Mouse (Mus musculus) layer of hippocampus, adult 11-12 months (tissue): Measurements from ENCODE around the gene Rcbtb2.
"Not testable (repeated sequence)": the region's sequence is repeated elsewhere in the genome, so short reads cannot be mapped to it uniquely, and the experiment has no call there.

Experiments used
- DNase-seq: peaks from one replicate; pipeline ENCODE4 v3.0.0; 2022; ENCODE audit warnings: low spot score

Gene Rcbtb2

GRCm38 (mm10) chr14:73122923-73123278, at the start of gene Rcbtb2:
Gene Rcbtb2, plus strand, starts transcription at chr14:73123037.
- no peak for DNase-seq

DNA sequence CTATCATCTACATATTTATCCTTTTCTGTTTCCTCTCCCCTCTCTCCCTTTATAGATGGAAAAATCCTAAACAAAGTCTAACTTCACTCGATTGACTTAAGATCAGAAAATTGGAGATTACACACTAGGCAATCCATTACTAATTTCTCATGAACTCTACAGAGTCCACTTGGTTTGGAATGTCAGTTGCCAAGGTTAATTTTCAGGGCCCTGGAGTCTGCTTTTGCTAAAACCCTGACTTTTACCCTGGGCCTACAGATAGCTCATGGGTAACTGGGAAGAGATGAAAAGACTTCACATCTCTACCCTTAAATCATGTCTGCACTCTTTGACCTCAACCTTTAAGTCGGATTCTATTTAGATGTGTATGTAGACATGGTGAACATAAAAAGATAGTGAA, 39.3 kb upstream of the Rcbtb2 start:
- DNase-seq = no peak

GRCm38 (mm10) chr14:73086425-73086824, 36.4 kb upstream of the Rcbtb2 start:
- no peak for DNase-seq

- DNase-seq = no peak
These were observed 35.6 kb upstream of the Rcbtb2 start for GRCm38 (mm10) chr14:73087247-73087646.

DNA sequence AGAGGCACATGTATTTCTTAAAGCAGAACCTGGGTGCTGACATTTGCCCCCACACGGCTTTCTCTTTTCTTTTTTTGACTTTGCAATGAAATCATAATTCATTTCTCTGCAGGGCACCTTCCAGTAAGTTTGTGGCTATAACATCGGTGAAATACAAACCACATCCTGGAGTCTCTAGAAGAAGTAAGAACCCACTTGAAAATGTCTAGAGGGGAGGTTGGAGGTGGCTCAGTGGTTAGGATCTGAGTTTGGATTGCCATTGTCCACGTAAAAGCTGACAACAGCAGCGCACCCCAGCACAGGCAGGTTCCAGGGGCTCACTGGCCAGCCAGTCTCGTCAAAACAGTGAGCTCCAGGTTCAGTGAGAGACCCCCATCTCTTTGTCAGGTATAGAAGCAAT, 35.1 kb upstream of the Rcbtb2 start:
- no peak for DNase-seq

GRCm38 (mm10) chr14:73088224-73088623, 34.6 kb upstream of the Rcbtb2 start:
- DNase-seq = no peak

- no peak for DNase-seq
These were observed 30.0 kb upstream of the Rcbtb2 start for GRCm38 (mm10) chr14:73092871-73093270.

GRCm38 (mm10) chr14:73094802-73095550, 27.9 kb upstream of the Rcbtb2 start:
- DNase-seq = no peak

DNA sequence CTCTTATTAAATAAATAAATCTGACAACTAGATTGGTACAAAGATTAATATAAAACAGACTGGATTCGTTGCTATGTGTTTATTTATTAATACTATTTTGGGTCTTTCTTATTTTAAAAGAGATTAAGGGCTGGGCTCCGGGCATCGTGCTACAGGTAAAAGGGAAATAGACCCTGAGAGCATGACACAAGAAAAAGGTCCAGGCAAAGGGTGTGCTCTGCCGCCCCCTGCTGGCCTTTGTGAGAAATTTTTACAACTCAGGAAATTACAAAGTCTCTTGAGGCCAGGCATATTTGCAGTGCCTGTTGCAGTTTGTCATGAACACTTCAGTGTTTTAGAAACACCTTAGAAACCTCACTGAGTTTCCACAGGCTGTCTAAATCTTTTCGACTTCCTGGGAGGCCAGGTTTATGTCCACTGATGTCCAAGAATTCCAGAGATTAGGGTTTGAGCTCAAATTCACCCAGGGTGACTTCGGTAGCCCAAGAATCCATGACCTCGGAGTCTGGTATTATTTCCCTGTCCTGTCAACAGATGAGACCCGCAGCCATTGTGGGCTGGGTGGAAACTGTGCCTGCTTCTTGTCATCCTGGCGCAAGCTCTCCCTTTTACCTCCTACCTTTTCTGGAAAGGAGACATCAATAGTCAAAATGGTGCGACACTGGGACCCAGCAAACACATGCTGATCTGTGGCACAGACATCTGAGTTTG, 24.0 kb upstream of the Rcbtb2 start:
- DNase-seq = no peak

DNA sequence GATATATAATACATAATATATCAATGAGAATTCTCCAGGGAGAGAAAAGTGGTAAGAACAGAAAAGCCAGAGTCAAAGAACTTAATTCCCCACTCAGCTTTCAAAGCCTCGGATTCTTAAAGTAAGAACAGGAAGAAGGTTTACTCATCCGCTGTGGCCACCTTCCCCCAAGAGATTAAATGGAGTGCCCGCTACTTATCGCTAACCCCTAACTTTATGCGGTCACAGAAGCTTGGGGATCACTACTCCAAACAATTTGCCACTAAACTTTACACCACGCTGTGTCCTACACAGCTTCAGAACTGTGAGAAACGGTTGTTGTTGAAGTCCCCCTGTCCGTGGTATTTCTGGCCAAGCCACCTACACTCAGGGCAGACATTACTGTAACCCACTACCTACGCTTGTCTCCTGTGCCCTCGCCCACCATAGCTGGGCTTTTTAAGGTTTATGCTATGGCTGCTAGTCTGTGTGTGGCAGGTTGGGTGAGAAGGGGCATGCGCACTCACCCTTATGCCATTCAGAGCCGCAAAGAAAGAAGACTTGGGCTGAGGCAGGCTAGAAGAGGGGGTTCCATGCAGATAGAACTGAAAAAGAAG, 20.5 kb upstream of the Rcbtb2 start:
- DNase-seq = no peak

DNA sequence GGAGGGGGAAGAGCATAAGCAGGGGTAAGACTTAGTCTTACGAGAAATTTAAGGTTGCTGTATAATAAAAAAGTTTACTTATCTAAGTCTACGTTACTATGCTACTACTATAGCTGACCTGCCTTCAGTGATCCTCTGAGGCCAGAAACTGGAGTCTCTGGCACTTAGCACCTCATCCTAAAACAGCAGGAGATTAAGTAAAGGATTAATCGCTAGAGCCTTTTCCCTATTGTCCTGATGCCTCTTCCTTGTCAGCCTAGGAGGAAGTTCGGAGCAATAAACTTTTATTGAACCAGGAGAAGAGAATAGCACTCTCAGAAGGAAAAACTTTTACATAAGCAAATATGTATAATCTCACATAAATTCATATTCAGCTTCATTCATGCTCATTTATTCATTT, 19.9 kb upstream of the Rcbtb2 start:
- DNase-seq = not testable (repeated sequence)

- no peak for DNase-seq
These were observed 17.9 kb upstream of the Rcbtb2 start for GRCm38 (mm10) chr14:73104913-73105312.

GRCm38 (mm10) chr14:73105407-73106185, 17.2 kb upstream of the Rcbtb2 start:
- no peak for DNase-seq

- no peak for DNase-seq
These were observed 16.6 kb upstream of the Rcbtb2 start for GRCm38 (mm10) chr14:73106234-73106711.

GRCm38 (mm10) chr14:73106957-73107356, 15.9 kb upstream of the Rcbtb2 start:
- no peak for DNase-seq

DNA sequence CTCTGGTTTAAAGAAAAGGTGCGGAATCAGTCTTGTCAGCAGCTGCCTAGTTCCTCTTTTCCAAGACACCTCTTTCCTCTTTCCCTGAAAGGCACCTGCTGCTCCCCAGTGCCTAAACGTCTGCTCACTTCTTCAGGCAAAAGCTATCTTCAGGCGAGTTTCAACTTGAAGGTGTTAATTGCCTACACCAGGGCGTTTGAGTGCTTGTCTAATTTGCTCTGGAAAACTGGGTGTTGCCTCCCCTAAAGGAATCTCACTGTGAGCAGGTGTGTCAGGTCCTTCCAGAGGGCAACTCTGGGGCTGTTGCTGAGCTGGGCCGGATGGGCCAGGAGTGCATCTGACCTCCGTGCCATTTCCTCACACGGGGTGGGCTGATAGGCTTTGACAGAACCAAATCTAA, 15.5 kb upstream of the Rcbtb2 start:
- no peak for DNase-seq

GRCm38 (mm10) chr14:73107952-73108351, 14.9 kb upstream of the Rcbtb2 start:
- no peak for DNase-seq

GRCm38 (mm10) chr14:73110682-73111081, 12.2 kb upstream of the Rcbtb2 start:
- DNase-seq = no peak

- DNase-seq = no peak
These were observed 11.7 kb upstream of the Rcbtb2 start for GRCm38 (mm10) chr14:73111091-73111490.

- no peak for DNase-seq
These were observed 10.5 kb upstream of the Rcbtb2 start for GRCm38 (mm10) chr14:73112186-73112840.

- DNase-seq = not testable (repeated sequence)
These were observed 7.9 kb upstream of the Rcbtb2 start for GRCm38 (mm10) chr14:73114952-73115351.

DNA sequence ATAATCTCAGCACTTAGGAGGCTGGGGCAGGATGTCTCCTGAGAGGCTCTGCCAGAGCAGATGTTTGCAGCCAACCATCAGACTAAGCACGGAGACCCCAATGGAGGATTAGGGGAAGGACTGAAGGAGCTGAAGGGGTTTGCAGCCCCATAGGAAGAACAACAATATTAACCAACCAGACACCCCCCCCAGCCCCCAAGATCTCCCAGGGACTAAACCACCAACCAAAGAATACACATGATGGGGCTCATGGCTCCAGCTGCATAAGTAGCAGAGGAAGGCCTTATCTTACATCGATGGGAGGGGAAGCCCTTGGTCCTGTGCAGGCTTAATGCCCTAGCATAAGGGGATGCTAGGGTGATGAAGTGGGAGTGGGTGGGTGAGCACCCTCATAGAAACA, 6.5 kb upstream of the Rcbtb2 start:
- no peak for DNase-seq
